Mouse (Mus musculus): ENCODE results near the gene Vhl.

GRCm38 (mm10) chr6:113579306-113579705 lies 44.5 kb upstream of the Vhl start:
- TF ChIP-seq CTCF (IDR thresholded peaks at IDR 0.05; ENCODE audit: low read depth, low read length) (no peak), POLR2A (IDR thresholded peaks at IDR 0.05; ENCODE audit: borderline replicate concordance, low read depth, low read length) (no peak)
